Mouse (Mus musculus): ENCODE data around the gene Olfr690.

GRCm38 (mm10) chr7:105374866-105375265 lies 41.0 kb upstream of the Olfr690 start, which contains the start of gene Gm5901:
- TF ChIP-seq CTCF (IDR thresholded peaks at IDR 0.05; ENCODE audit: insufficient read depth, low read depth, low read length) (no peak), POLR2A (IDR thresholded peaks at IDR 0.05; ENCODE audit: insufficient read depth, low read depth, low read length) (no peak)

Measured in olfactory bulb, adult 2 months (tissue).